Mouse (Mus musculus): Measurements from ENCODE around the gene 6430571L13Rik.

DNA sequence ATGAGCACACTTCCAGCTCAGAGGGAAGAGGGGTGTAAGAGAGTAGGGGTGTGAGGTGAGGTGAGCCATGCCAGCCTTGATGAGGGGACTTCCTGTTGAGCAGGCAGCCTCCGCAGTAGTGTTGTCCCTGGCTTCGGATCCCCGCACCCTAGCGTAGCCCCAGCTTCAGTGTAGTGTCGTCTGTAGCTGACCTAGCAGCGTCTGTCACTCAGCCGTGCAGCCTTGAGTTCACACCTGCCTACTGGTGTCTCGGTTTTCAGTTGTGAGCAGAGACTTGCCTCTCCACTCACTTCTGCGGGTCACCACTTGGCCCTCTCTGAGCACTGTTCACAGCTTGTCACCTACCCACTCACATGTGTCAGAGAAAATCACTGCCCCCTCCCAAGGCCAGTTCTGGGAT lies 31.2 kb upstream of the 6430571L13Rik start:
- TF ChIP-seq RCOR1 (conservative IDR thresholded peaks at IDR 0.05; ENCODE audit: low read depth, low read length) (no peak), ZNF384 (IDR thresholded peaks at IDR 0.05; ENCODE audit: low read depth, low read length) (no peak), CTCF (conservative IDR thresholded peaks at IDR 0.05 in 1 of 2, IDR thresholded peaks at IDR 0.05 in 1 of 2; ENCODE audit: low read depth in 2 of 2, low read length in 2 of 2) (no peak), MAZ (IDR thresholded peaks at IDR 0.05; ENCODE audit: low read depth, low read length) (no peak), BHLHE40 (IDR thresholded peaks at IDR 0.05; ENCODE audit: low read depth, low read length) (no peak), MAFK (IDR thresholded peaks at IDR 0.05; ENCODE audit: insufficient replicate concordance, low read length) (no peak), MAX (IDR thresholded peaks at IDR 0.05; ENCODE audit: low read length) (no peak), MXI1 (IDR thresholded peaks at IDR 0.05; ENCODE audit: low read depth, low read length) (no peak), JUN (IDR thresholded peaks at IDR 0.05; ENCODE audit: insufficient read depth, low read depth, low read length) (no peak), UBTF (IDR thresholded peaks at IDR 0.05; ENCODE audit: low read depth, low read length) (no peak), USF2 (conservative IDR thresholded peaks at IDR 0.05; ENCODE audit: low read depth, low read length) (no peak)

Data from CH12.LX (cell line).